Mouse (Mus musculus) adrenal gland, postnatal 36 days (tissue): Measurements from ENCODE around the gene Ddx51. TPM values are rescaled to one million over a fixed set of nuclear protein-coding genes. Genes with fewer than 3 reads are reported as not detected.

ENCODE experiments used
- DNase-seq, 2 experiments: peaks; one replicate each; pipeline ENCODE4 v3.0.0; 2021; ENCODE audit warnings: mixed read lengths in 1 of 2
- long read RNA-seq, 2 experiments: library from polyadenylated mRNA; stranded (forward); transcript quantifications; one replicate each; pipeline ENCODE4 v2.0.0; 2021; ENCODE audit warnings: borderline sequencing depth in 2 of 2
- total RNA-seq, 2 experiments: library from RNA; stranded (reverse); gene quantifications; 2 replicates each; pipeline ENCODE4 v1.2.3; 2021

Ddx51 gene
- 10 to 100 TPM; 20.3 to 22.8 TPM for total RNA-seq
- long read RNA-seq, experiment 1, full-length matches to known transcripts = 20 of 26 reads
- long read RNA-seq, experiment 1, partial matches to known transcripts = 0 of 26 reads
- long read RNA-seq, experiment 1, other reads (novel, unspliced or antisense) = 6 of 26 reads
- long read RNA-seq, experiment 2, full-length matches to known transcripts = 6 of 8 reads
- long read RNA-seq, experiment 2, partial matches to known transcripts = 0 of 8 reads
- long read RNA-seq, experiment 2, other reads (novel, unspliced or antisense) = 2 of 8 reads

DNA sequence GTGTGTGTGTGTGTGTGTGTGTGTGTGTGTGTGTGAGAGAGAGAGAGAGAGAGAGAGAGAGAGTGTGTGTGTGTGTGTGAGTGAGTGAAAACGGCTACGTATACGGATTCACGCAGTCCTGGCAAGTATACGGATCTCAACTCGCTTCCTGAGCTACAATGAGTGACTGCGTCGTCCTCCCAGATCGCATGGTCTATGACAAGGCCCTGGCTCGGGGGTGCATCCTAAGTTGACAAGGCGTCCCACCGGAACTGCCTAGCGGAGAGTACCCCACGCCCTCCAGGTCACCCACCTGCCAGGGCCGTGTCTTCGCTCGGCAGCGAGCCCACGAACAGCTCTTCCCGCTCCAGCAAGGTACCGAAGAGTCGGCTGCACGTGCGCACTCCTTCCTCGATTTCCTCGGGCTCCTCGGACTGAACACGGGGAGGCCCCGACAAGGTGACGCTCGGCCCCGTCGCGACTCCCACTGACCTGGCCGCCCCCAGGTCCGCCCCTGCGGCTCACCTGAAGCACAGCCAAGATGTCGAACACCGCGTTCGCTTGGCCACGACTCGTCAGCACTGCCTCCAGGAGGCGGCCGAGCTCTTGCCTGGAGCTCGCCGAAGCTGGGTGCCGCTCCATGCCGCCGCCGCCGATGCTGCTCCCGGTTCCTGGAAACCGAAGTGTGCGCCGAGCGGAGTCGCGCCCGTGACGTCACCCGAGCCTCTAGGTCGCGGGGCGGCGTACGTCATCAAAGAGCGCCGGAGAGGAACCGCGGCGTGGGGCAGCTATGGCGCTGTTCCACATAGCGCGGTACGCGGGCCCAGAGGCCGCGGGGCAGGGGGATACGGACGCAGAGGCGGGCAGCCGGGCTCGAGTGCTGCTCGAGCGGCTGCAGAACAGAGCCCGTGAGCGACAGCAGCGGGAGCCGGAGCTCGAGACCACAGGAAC is at the start of gene Ddx51, which contains the start of gene Noc4l:
Ddx51 (plus strand) TSS at position 733 of the 930 bp plus-strand sequence.
Noc4l (minus strand) TSS at position 699 of the 930 bp plus-strand sequence.
- DNase-seq = peak; percentile 97

DNA sequence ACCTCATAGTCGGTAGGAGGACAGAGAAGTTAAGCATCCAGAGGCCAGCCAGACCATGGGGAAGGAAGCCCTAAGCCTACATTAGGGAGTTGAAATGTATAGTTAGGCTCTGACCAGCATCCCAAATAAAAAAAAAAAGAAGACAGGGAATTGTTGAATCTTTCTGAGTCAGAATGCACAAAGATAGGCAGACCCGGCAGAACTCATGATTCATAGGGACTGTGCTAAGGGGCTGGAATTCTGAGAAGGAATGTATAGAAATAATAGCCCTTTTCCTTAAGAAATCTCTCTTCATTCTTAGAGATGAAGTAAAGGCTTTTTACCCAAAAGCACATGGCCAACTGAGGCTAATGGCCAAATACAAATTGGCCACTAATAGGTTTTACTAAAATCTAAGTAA is 48.9 kb upstream of the Ddx51 start:
- no peak for DNase-seq

DNA sequence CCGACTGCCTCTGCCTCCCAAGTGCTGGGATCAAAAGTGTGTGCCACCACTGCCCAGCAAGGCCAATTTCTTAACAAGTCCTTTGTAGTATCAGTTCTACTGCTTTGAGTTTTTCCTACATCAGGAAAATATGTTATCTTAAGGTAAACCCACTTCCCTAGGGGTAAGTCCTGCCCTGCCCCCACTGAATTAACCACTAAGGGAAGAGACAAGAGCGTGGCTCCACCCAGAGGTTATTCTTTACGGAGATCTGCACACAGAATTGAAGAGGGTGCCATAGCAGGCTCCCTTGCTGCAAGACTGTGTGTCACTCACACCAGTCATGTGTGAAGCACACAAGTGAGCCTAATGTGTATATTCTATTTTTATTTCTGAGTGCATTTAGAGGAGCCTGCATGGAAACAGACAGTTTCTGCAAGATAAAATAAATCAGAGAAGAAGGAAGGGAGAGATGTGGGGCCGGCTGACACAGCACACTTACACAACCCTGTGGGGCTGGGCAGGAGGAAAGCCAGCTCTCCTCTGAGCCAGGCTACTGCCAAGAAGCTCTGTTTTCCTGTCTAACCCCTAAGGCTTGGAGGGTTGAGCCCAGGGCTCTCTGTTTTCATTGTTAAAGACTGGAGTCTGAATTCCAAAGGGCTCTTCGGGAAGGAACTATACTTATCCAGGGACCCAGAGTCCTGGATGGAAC is 47.6 kb upstream of the Ddx51 start:
- DNase-seq = no peak

DNA sequence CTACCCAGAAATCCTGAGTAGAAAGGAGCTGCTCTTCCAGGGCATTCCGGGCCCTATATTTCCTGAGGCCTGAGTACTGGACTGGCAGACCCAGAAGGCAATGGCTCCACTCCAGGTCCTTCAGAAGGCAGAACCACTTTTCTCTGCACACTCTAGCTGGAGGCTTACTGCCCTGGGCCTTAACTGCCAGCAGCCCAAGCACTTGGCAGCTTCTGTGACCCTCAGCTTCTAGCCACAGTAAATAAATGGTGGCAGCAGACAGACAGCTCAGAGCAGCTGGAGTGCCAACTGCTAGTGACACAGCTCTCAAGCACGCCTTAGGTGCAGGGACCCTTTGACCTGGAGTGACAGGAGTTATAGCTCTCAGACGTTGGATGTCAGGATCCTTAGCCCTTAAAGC is 45.5 kb upstream of the Ddx51 start:
- peak; percentile 8 to 30 for DNase-seq

DNA sequence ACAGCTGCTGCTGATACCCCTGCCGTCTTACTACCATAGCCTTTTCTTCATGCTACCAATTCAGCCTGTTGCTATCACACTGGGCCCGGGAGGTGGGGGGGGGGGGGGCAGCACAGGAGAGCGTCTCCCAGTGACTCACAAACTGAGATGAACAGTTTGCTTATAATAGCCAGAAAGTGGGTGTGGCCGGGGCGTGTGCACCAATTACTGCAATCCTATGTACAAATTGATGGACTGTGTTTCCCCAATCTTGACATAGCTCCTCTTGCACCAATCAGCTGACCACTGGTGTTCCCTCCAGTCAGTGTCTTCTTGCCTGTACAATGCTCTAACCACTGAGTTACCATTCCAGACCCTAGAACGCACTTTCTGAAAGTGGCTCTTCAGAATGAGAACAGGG is 44.9 kb upstream of the Ddx51 start:
- no peak for DNase-seq

DNA sequence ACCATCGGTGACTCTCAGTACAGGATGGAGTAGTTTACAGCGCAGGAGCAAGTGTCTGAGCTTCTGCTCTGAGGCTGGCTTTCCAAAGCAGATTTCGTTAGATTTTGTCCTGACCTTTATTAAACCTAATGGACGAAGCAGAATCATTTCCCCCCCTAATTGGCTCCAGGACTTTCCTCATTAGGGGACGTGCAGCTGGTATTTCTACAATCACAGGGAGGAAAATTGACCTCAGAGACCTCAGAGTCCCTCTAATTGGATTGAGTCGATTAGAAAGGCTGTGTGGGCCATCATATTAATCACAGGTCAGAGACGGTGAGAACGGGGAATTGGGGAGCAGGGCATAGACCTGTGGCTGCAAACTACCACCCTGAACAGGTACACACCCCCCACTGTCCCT is 44.3 kb upstream of the Ddx51 start:
- DNase-seq = no peak

DNA sequence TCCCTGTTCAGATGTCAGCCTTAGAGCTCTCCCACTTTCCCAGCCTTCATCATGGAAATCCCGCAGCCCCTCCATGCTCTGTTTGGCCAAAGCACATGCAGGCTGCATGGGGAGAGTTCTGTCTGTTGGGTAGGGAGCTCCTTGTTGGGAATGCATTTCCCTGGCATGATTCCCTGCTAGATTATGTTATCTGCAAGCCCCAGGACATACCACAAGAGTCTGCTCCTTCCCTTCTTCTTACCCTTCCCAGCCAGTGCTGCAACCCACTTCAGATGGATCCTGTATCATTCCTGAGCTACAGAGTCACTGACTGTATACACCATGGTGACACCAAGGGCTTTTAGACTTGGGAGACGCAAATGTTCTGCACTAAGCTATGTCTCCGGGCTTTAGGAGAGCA is 43.8 kb upstream of the Ddx51 start:
- no peak for DNase-seq

DNA sequence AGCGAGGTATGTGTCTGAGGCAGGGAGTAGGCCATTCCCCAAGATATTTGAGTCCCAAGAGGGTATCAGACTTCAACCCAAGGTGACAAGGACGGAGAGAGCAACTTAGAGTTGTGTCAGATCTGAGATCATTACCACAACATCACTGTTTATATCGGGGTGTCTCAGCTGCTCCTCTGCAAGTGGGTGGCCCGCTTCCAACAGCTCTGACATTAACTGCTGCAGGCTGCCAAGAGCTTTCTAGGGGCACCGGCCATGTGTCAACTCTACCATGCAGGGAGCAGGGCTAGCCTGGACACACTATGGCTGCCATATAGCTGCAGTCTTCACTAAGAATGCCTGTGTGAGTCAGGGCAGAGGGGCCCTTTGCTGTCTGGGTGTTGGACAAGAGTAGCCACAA is 43.4 kb upstream of the Ddx51 start:
- no peak for DNase-seq

DNA sequence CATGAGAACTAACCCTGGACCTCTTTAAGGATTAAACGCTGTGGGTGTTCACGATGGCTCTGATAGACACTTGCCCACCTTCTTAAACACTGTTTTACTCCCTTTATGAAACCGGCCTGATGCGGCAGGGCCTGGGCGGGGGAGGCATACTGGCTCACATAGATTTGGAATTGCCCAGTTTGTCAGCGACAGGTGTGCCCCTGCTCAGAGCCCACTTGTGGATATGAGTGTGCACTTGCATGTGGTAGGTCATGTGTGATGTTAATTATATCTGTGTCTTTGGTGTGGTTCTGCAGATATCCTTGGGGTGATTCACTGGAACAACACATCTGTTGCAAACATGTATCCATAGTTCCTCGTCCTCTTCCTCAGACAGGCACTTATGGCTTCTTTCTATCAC is 42.8 kb upstream of the Ddx51 start:
- no peak for DNase-seq

DNA sequence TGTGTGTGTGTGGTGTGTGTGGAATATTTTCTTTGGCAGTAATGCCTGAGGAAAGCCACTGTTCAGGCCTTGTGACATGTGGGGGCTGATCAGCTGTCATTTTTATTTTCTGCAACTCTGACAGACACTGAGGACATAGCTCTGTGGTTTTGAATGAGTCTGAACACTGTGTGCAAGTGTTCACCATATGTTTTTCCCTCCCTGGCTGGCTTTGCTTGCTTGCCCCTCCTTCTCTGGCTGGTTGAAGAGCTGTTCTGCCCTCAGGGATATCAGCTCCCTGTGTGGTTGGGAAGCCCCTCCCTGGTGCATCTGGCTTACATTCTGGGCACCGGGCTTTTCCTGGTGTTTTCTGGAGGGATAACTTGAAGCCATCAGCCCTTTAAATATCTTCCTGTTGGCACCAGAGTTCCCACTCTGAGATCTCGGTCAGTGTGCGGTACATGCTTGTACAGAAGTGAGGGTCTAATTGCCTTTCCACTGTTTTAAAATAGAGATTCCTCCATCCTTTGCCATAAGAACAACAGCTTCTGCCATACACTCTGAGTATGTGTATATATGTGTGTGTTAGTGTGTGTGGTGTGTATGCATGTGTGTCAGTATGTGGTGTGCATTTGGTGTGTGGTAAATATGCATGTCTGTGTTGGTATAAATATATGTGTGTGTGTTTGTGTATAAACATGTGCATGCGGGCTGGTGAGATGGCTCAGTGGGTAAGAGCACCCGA is 41.7 kb upstream of the Ddx51 start:
- no peak for DNase-seq

DNA sequence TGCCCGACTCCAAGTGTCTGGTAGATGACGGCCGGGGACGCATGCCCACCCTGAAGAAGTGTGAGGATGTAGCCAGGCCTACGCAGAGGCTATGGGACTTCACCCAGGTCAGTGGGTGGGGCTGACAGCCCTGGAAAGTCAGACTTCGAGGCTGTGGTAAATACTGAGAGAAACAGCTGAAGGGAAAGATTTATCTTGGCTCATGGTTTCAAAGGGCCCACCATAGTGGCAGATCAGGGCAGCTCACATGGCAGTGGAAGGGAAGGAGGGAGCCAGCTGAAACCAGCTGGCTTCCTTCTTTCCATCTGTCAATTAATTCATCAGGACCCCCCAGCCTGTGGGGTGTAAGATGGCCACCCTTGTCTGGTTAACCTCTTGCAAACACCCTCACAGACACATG is 34.0 kb upstream of the Ddx51 start:
- DNase-seq = no peak

DNA sequence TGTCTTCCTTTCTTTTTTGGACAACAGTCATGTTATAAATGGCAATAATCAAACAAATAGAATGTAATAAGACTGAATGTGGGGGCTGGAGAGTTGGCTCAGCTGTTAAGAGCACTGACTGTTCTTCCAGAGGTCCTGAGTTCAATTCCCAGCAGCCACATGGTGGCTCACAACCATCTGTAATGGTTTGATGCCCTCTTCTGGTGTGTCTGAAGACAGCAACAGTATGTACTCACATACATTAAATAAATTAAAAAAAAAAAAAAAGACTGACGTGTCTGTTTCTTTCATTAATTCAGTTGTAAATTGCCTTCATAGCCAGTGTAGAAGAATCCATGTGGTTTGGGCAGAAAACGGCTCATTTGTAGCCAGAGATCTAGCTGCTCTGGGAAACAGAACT is 28.9 kb upstream of the Ddx51 start:
- DNase-seq = no peak

DNA sequence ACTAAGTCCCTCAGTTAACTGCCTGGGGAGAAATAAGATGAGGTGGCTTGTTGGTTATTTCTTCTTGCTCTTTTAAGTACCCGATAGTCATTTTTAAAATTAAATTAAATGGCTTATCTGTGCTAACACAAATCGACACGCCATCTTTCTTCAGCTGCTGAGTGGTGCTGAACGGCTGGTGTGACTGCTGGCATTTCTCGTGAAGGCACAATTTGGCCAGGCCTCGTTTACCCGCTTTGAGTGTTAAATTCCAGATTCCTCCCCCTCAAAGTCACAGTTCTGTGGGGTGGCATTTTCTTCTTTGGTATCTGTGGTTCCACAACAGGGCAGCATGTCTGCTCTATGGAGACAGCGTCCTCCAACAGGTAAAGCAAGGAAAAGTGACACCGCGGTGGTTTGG is 25.9 kb upstream of the Ddx51 start:
- no peak for DNase-seq

DNA sequence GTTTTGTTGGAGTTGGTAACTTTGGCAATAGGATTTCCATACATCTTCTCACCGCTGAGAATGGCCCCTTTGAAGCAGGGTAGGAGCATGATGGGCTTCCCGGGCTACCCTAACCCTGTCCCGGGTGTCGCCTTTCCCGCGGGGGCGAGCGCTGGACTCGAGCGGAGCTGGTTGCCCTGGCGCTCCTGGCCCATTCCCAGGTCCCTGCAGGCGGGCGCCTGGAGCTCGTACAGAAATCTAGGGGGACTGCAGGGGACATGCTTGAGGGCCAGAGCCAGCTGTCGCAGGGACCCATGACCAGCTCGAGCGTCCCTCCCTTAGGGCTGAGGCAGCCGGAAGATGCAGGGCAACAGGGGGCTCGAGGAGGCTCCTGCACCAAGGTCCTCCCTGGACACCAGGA is 25.1 kb upstream of the Ddx51 start:
- DNase-seq = no peak

DNA sequence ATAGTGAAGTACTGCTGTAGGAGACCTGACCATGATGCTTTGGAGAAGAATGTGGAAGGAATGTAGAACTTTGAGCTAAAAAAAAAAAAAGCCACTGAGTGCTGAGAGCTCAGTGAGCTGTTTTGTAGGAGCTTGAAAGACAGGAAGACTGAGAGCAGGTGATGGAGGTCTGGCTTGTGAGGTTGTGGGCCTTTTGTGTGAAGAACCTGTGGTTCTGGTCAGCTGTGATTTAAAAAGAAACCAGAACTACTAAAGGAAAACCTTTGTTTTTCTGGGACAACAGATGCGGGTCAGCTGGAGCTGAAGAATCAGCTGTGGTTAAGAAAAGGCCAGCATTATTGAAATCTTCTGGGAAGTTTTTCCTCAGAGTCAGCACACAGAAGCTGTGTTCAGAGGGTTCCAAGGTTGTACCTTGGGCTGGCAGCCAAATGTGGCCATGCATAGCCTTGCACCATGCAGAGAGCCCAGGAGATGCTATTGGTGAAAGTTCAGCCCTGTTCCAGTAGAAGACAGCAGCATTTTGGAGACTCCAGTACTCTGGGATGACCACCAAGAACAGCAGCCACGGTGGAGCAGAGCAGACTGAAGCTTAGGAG is 23.6 kb upstream of the Ddx51 start:
- peak; percentile 89 to 90 for DNase-seq

DNA sequence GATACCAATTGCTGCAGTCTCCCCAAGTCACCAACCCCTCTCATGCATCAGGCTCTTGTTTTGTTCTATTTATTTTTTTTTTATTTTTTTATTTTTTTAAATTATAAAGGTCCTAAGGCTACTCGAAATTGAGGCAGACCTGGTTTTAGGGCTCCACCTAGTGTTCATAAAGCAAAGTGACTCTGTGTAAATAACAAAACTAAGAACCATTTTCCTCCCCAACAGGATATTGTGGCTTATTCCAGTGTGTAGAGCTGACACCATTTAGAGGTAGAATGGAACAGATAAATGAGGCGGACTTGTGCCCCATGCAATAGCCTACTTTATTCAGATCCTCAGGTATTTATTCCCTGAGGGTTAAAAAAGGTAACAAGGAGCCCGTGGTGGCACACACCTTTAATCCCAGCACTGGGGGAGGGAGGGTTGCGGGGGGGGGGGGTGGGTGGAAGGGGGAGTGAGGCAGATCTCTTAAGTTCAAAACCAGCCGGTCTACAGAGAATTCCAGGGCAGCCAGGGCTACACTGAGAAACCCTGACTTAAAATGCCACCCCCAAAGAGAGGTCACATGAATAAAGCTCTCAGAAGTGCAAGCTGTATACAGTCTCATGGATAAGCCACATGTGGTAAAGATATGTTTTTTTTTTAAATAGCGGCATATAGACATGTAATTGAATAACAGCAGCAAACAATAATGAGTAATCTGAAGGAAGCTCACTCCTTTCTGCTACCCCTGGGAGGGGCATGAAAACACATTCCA is 17.1 kb upstream of the Ddx51 start:
- no peak for DNase-seq

DNA sequence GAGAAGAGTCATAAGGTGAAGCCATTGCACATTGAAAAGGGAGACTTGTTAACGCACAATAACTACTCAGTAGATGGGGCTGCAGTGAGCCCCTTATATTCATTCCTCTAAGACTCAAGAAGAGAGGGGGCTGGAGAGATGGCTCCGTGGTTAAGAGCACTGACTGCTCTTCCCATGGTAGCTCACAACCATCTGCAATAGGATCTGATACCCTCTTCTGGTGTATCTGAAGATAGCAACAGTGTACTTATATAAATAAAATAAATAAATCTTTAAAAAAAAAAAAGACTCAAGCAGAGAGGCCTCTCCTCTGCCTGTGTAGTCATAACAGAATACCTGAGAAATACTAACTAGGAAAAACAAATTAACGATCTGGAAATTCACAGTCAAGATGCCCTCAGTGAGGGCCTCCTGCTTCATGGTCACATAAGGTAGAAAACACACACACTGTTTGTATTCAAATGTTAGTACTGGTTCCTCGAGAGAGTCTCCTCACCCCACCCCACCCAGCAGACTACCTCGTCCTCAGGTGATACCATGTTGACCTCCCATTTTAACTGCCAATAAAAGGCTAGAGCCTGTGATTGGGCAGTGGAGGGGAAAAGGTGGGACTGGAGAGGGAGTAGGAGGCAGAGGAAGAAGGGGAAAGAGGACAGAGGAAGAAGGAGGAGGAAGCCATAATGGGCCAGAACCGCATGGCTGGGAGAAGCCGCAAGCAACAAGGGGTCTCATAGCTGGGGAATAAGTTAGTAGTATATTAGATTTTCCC is 14.8 kb upstream of the Ddx51 start:
- DNase-seq = no peak

DNA sequence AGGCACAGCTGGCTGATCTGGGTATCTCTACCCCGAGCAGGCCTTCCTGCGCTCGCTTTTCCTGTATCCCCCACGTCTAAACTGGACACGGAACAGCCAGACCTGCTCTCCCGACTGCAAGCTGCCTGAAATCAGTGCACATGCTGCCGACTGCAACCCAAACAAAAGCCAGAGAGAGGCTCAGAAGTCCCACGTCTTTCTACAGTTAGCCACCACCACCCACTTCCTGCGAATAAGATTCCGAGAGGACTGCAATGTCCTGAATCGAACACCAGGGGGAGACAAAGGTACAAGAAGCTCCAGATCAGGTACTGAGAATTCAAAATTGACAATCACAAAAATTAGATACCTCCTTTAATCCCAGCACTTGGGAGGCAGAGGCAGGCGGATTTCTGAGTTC is 13.8 kb upstream of the Ddx51 start:
- peak; percentile 53 to 70 for DNase-seq

DNA sequence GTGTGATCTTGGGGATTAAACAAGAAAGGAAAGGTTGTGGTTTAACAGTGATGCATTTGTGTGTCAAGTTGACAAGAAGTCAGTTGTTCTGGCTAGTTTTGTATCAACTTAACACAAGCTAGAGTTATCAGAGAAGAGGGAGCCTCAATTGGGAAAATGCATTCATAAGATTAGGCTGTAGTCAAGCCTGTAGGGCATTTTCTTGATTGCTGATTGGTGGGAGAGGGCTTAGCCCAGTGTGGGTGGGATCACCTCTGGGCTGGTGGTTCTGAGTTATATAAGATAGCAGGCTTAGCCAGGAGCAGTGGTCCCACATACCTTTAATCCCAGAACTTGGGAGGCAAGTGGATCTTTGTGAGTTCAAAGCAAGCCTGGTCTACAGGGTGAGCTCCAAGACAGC is 6.9 kb upstream of the Ddx51 start:
- DNase-seq = no peak

DNA sequence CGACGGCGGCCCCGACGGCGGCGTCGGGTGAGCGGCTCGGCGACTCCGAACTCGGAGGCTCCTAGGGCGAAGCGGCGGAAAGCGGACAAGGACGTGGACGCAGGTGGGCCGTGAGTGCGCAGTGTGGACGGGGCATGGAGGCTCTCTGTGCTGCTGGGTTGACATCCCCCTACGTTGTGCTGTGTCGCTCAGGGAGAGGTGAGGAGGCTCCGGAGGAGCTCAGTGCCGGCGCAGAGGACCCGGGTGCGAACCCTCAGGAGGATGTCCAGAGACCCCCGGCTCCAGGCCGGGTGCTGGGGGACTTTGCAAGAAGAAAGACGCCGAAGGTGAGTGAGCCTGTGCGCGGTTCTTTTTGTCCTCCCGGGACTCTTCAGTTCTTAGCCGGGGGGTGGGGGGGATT is 435 bp downstream of the Ddx51 start:
- DNase-seq = no peak
